Mouse (Mus musculus): Measurements from ENCODE around the gene Lrrc25.

The Lrrc25 gene

DNA sequence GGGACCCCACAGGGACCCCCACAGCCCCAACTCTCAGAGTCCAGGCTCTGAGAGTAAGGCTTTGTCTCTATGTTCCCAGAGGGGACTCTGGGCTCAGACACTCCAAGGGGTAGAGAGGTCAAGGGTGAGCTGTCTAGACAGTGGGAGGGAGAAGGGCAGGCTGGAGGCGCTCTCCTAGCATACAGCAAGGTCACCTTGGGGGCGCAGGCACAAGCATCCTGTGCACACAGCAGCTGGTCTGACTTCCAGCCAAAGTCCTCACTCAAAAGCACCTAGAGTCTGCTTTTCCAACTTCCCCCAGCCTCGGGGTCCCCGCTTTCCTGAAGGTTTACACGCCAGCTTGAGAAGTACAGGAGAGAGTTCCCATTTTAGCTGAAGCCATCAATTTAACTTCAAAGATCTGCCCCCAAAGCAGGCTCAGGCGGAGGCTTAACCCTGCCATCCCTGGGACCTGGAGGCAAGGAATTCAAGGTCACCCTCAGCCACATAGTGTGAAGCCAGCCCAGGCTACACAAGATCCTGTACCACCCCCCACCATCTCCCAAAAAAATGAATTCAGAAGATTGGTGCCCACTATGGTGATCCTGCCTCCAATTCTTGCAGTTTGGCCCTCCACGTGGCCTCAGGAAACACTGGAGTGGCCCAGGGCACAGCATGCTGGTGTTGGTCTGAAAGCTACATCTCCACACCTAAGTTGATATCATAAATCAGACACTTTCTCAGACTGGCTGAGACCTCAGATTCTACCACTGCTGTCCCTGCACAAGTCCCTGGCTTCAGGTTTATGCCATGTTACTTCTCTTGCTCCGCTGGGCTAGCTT, 31.6 kb downstream of the Lrrc25 start:
- DNase-seq (ENCODE audit: low spot score) = no peak

DNA sequence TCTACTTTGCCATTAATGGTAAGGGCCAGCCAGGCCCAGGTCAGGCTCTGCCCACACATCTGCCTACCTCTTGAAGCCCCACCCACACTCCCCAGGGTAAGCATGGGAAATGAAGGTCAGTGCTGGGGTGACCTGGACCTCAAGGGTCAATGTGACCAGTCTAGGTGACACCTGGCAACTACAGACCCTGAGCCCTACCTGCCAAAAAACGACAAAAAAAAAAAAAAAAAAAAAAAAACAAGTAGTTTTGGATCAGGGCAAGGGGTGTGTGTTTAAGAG, 32.1 kb downstream of the Lrrc25 start:
- DNase-seq (ENCODE audit: low spot score) = no peak

DNA sequence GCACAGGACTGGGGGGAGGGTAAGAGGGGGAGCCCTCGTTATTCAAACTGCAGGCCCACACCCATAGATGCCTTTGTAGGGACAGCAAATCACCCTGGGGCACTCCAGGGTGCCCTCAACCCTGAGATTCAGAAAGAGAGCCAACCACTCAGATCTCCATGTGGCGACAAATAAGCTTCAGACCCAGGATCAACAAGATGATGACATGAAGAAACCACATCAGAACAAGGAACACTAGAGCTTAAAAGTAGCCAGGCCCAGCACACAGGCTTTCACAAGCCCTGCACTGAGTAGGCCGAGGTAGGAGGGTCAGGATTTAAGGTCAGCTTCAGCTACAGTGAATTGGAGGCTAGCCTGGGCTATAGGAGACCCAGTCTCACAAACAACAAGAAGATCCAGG, 33.0 kb downstream of the Lrrc25 start:
- DNase-seq (ENCODE audit: low spot score) = no peak

DNA sequence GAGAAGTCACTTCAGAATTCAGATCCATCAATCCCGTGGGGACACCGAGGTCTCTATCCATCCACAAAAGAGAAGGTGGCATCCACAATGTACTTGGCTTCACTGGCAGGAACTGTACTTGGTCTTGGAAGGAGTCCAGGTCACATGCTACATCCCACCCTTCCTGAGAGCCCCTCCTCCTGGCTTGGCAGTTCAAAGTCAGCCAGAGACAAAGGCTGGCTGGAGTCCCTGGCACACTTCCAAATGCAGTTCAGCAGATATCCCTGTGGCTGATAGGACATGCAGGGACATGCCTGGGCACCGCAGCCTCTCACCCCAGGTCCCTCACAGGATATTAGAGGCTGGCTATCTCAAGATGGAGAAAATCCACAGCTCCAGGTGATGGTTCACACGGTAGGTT, 33.4 kb downstream of the Lrrc25 start:
- DNase-seq (ENCODE audit: low spot score) = peak; percentile 91

DNA sequence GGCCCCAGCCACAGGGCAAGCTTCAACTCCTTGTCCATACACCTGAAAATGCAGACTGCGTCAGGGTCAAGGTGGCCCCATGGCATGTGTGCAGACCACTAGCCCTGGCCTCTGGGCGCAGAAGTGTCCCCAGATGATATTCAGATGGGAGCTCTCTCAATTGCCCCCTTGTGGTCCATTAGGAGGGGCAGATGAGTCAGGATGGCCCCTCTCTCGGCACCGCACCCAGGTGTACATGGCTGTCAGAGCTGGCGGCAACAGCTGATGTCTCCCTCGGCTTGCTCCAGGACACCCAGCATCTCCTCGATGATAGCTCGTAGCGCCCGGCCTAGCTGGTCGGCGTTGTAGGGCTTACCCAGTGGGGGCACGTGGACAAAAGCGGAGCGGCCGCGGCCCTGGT, 34.4 kb downstream of the Lrrc25 start:
- DNase-seq (ENCODE audit: low spot score) = no peak

DNA sequence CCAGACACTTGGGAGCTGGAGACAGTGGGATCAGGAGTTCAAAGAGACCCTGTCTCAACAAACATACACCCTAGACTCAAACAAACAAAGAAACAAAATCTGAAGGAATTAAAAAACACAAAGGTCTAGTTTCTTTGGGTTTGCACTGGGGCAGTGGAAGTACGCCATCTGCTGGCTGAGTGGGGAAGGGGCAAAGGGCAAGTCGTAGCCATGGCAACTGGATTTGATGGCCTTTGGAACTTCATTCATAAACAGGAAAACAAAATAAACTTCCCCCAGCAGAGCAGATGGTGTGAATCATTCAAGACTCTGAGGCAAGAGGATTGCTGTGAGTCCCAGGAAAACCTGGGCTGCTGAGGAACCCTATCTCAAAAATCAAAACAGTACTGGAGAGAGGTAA, 37.3 kb downstream of the Lrrc25 start:
- peak; percentile 74 for DNase-seq (ENCODE audit: low spot score)

DNA sequence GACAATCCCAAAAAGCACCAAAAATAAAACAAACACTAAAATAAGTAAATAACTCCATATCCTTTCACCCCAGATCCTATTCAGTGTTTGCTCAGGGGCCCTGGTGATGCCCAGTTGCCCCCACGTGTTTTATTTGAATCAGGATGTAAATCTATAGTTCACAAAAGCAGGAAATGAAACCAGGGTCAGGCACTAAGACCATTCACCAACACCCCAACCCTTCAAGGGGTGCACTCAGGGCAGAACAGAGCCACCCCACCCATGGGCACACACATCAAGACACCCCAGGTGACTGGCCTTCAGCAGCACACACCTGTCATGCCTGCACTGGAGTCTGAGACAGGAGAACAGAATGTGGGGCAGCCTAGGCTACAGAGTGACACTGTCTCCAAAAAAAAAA, 38.2 kb downstream of the Lrrc25 start:
- DNase-seq (ENCODE audit: low spot score) = no peak

DNA sequence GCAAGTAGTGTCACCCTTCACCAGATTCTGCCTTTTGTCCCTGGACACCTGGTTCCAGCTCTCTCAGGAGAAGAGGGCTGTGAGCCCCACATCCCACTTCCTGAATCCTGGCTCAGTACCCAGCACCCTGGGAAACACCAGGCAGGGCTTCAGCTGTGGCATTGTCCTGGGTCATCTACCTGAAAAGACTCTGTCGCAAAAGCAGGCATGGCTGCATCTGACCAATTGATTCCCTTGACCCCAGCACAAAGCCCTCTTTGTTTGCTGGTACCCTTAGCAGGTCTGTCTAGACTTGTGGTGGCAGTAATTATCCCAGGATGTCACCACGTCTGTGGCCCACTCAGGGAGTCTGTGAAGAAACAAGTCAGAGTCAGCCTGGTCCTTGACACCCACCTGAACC, 39.5 kb downstream of the Lrrc25 start:
- DNase-seq (ENCODE audit: low spot score) = no peak

DNA sequence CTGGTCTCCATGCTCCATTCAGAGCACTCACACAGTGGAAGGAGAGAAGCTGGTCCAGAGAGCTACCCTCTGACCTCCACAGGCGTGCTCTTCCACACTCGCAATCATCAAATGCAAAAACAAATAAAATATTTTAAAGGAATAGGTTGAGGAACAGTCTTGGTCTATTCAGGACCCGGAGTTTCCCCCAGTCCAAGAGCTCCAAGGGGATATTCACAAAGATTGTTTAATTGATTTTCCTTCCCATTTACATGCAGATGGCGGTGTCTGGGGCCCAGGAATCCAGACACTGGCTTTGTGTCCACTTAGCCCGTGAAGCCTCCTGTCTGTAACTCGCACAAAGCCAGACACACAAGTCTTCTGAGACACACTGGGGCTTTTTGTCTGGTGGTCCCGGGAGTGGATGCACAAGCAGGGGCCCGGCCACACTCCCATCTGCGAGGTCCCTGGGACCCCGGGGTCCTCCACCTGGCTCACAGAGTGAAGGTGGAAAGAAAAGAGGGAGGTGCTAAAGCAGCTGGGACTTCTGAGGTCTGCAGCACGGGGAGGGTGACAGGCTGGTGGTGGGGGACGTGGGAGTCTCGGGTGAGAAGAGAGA, 40.3 kb downstream of the Lrrc25 start:
- DNase-seq (ENCODE audit: low spot score) = no peak

DNA sequence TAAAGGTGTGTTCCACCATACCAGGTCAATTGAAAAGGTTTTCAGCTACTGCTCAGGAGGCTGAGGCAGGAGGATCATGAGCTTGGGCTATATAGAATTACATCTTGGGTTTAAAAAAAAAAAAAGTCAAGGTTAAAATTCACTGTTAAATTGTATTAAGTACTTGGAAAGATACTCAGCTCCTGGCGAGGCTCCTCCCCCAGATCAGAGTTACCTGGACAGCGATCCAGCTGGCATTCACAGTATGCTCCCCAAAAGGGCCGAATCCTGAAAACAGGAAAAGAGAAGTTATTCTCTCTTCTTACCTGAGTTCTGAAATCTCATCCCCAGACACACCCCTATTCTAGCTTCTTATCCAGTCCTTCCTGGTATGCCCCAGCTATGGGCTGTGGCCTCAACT, 41.3 kb downstream of the Lrrc25 start:
- DNase-seq (ENCODE audit: low spot score) = no peak

DNA sequence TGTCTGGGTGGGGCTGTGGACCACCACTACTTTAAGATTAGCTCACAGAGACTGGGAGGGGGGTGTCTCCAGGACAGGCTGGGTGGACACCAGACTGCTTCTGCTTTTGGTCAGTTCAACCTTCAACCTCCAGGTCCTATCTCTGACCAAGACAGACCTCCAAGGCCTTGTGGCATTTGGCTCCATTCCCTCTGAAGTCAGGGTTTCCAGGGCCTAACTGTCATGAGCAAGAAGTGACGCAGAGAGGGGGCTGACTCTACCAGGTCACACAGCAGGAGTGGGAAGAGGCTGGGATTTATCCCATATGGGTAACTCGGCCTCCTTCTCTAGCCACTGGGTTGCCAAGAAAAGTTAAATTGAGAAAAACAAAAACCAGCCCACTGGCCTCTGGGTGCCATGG, 41.8 kb downstream of the Lrrc25 start:
- DNase-seq (ENCODE audit: low spot score) = no peak

DNA sequence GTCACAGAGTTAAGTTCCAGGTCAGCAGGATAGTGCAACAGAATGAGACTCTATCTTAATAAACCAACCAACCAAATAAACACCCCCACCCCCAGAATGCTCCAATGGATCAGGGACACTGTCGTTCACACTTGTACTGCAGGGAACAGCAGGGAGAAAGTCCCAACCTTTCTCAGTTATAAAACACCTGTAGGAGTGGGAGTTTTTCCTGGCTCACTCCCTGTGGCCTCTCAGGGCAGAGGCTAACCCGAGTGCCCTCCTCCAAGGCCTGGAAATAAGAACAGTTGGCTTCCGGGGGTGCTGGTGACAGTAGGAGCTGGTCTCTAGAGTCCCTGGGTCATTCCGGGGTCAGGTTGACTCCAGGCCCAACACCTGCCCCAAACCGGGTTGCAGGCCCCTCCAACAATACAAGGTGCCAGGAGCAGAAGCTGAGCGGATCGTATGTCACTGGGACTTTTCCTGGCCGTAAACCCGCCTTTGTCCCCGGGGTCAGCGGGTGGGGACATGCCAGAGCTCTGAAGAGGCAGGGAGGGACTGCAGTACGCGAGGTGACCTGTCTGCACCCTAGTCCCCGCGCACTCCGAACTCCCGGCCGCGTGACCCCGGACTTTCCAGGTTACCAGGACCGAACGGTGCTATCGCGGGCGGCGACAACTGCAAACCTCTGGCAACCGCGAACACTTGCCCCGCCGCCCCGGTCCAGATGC, 43.1 kb downstream of the Lrrc25 start:
- no peak for DNase-seq (ENCODE audit: low spot score)

DNA sequence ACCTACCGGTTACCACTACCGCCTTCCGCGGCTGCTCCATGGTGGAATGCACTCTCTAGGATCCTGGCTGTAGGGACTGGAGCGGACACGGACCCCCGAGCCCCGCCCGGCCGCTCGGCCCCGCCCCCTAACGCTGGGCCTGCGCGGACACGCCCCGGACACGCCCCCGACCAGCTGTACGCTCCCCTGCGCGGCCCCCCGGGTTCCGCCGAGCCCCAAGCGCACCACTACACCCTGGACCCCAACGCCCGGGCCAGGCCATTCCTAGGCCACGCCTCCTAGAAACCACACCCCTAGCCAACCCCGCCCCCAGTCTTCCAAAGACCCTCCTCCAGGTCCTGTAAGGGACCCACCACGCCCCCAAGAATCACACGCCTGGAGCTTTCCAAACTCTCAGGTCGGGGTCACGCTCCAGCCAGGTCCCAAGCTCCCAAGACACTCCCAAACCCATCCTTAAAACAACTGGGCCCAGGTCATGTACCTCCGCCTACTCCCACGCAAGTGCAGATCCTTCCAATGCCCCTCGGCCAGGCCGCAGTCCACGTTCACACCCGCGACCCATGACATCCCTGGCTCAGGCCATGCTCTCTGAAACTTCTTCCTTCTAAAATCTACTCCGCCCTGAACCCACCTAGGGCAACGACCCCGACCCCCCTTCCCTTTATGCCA, 43.8 kb downstream of the Lrrc25 start:
- peak; percentile 90 for DNase-seq (ENCODE audit: low spot score)

DNA sequence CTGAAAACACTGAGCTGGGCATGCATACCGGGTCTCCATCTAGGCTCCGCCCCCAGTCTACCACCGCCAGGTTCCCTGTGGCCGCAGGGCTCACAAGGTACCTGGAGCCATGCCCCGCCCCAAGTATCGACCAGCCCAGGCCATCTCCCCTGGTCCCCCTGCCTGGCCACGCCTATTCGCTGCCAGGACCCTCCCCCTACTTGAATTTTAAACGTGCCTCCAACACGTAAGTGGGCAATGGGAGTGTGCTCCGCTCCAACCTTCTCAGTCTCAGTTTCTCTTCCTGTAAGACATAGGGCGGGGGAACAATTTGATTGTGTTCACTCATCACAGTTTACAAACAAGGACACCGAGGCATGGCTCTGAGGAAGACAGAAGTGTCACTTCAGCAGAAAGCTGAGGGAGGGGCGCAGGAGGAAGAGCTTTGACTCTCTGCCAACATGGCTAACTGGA, 44.3 kb downstream of the Lrrc25 start, which contains the start of gene Pgpep1:
Gene Pgpep1 (minus strand): TSS at position 116 of the 453 bp plus-strand sequence.
- DNase-seq (ENCODE audit: low spot score) = peak; percentile 62

DNA sequence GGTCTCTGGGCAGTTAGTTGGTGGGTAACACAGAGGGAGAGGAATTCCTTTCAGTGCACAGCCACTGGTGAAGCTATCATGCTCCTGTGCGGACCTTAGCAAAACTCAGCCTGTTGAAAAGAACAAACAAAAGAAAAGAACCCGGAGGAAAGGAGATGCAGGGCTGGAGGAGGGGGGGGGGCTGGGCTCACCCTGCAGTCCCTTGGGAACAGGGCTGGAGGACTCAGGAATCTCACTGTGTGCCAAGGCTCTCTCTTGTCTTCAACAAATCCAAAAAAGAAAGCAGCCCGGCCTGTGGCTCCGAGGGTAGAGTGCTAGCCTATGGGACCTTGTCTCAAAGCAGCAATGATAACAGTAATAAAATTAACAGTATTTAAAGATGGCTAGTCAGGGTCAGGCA, 47.7 kb downstream of the Lrrc25 start:
- DNase-seq (ENCODE audit: low spot score) = no peak

DNA sequence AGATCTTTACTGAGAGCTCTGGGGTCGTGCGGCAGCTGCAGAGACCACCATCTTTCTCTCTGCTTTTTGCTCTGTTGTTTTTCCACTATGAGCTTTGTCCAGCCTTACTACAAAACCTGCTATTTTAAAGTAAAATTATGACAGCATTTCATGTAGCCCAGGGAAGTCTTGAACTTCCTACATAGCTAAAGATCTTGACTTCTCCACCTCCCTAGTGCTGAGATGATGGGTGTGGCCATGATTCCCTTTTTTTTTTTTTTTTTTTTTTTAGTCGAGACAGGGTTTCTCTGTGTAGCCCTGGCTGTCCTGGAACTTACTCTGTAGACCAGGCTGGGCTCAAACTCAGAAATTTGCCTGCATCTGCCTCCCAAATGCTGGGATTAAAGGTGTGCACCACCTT, 48.7 kb downstream of the Lrrc25 start:
- no peak for DNase-seq (ENCODE audit: low spot score)

DNA sequence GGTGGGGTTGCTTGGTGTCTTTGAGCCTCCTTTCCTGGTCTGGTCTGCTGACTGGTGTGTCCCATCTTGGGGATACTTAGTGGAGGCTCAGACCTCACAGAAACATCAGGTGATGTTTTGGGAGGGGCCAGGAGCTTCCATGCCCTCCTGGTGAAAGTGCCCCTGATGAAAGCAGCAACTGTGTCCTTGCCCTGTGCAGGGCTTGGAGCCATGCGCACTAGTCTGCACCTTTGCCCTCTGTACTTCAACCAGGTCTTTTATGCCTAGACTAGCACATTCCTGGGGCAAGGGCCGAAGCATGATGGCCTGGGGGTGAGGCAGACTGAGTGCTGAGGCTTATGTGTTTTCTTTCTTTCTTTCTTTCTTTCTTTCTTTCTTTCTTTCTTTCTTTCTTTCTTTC, 49.6 kb downstream of the Lrrc25 start:
- no peak for DNase-seq (ENCODE audit: low spot score)

DNA sequence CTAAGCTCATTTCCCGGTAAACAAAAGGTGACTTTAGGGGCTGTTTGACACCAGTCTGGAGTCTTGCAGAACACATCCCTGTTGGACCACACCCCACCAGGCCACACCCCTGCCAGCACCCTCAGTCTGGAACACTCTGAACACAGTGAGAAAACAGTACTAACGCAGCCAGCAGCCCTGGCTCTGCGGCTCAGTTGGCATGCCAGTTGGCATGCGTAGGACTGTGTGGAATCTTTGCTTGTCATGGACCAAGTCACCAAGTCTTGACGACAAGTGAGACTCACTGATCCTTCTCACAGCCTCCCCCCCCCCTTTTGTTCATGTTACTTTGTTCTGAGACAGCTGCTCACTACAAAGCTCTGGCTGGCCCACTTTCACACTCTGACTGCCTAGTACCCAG, 51.1 kb downstream of the Lrrc25 start:
- DNase-seq (ENCODE audit: low spot score) = peak; percentile 60
